Mouse (Mus musculus): ENCODE results near the gene Bcas1. TPM values are rescaled to one million over a fixed set of nuclear protein-coding genes. Genes with fewer than 3 reads are reported as not detected.

Bcas1 gene
- polyA plus RNA-seq, 1 experiment from 2014 or later = not detected

DNA sequence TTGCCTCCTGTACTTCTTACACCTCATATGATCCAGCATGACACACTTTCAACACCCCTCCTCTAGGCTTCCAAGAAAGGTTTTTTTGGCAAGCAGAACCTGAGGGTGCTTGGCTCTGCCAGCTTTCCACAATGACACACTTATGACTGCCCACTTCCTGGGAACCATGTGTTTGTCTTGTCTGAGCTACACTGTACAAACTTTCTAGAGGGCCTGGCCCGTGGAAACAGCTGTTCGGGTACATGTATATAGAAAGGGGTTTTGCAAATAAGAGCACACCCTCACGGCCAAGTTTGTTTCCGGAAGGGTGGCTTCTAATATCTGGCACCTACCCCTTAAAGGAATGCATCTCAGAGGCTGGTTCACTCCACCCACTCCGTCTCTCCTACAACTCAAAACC lies 18.2 kb upstream of the Bcas1 start:
- Histone ChIP-seq H3K4me3 (ENCODE audit: inconsistent target) (no peak overlapping the region), H3K36me3 (ENCODE audit: inconsistent target) (no peaks in the 10 kb centered on the region), H3K27ac (no peak overlapping the region), H3K79me2 (ENCODE audit: inconsistent target) (no peaks in the 10 kb centered on the region)
- 80% methylated on average over 5 of the region's 5 CpGs for WGBS (ENCODE audit: missing documents)

DNA sequence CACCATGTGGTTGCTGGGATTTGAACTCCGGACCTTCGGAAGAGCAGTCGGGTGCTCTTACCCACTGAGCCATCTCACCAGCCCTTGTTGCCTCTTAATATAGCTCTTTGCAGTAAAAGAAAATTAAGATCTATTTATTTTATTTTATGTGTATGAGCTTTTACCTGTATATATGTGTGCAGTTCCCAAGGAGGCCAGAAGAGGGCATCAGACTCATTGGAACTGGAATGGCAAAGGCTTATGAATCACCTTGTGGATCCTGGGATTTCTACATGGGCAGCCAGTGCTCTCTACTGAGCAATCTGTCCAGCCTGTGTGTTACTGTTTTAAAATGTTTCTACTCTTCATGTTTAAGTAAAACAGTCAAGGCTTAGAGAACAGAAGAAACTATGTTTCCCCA lies 14.9 kb upstream of the Bcas1 start:
- no peaks in the 10 kb centered on the region for H3K79me2 ChIP-seq (ENCODE audit: inconsistent target)
- no peak overlapping the region for H3K27ac ChIP-seq
- no CpG with 5 or more reads among the region's 3 CpGs for WGBS (ENCODE audit: missing documents)
- H3K36me3 ChIP-seq (ENCODE audit: inconsistent target) = no peaks in the 10 kb centered on the region
- no peak overlapping the region for H3K4me3 ChIP-seq (ENCODE audit: inconsistent target)

DNA sequence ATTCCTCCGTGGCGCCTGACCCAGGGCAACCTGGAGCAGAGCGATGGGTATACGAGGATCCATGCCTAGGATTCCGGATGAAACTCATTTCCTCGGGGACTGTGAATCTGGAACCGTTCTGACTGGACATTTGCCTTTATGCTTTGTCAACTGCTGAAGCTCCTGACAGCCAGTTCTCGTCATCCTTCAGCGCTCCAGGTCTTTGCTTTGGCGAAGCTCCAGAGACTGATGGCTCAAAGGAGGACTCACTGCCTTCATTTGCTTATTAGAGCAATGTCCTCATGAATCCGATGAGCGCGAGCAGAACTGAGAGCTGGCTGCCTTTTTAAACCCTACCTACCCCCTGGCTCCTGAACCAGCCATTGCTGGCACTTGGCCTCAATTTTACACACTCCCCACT lies 11.1 kb upstream of the Bcas1 start:
- 69% methylated on average over 13 of the region's 13 CpGs for WGBS (ENCODE audit: missing documents)
- Histone ChIP-seq H3K4me3 (ENCODE audit: inconsistent target) (no peak overlapping the region), H3K27ac (no peak overlapping the region), H3K79me2 (ENCODE audit: inconsistent target) (no peaks in the 10 kb centered on the region), H3K36me3 (ENCODE audit: inconsistent target) (no peaks in the 10 kb centered on the region)

DNA sequence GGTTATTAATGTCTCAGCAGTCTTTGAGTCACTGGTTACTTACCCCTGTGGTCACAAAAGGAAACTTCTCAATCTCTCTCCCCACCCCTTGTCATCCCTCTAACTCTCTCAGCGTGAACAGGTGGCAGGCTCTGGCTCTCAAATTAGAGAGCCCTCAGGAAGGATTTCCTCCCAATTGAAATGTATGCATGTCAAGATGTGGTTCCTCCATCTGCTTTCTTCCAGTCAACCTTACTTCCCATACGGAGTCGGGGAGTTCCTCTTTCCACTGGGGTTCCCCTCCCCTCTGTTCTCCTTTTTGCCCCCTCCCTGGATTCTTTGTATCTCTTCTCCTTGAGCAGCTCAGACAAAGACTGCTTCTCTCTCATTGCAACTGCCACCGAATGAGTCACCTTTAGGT lies 8.6 kb upstream of the Bcas1 start:
- Histone ChIP-seq H3K79me2 (ENCODE audit: inconsistent target) (no peaks in the 10 kb centered on the region), H3K27ac (no peak overlapping the region), H3K36me3 (ENCODE audit: inconsistent target) (no peaks in the 10 kb centered on the region), H3K4me3 (ENCODE audit: inconsistent target) (no peak overlapping the region)
- 0% methylated on average over 4 of the region's 4 CpGs for WGBS (ENCODE audit: missing documents)

DNA sequence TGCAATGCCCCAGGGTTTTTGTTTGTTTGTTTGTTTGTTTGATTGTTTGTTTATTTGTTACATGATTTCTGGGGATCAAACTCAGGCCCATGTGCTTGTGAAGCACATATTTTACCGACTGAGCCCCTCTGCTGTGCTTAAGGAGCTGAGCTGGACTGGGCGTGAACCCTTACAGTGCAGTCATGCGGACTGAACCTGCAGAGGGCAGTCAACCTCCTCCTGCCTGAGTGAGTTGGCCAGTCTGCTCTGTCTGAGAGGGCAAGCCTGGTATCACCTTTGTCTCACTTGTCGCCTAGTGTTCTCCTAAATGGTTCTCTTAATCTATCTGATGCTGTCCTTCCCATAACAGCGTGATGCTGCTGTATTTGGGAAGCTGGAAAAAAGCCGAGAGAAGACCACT lies 4.5 kb upstream of the Bcas1 start:
- Histone ChIP-seq H3K79me2 (ENCODE audit: inconsistent target) (no peaks in the 10 kb centered on the region), H3K4me3 (ENCODE audit: inconsistent target) (no peak overlapping the region), H3K27ac (no peak overlapping the region), H3K36me3 (ENCODE audit: inconsistent target) (no peaks in the 10 kb centered on the region)
- 80% methylated on average over 6 of the region's 6 CpGs for WGBS (ENCODE audit: missing documents)

DNA sequence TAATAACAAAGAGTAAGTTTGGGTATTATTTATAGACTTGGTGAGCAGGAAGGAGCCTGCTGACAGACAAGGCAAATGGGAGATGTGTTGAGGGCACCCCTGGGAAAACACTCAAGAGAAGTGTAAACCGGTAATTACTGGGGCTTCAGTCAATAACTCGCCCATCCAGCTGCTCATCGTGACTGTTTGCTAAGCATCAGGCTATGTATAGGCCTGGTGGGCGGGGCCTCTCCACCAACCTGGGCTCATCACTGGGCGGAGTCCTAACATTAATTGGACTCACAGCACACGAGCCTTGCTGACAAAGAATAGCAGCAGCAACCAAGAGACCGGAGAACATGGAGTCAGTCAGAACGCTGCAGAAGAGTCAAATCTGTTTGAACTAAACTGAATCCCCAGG lies 1.3 kb upstream of the Bcas1 start:
- Histone ChIP-seq H3K4me3 (ENCODE audit: inconsistent target) (no peak overlapping the region), H3K36me3 (ENCODE audit: inconsistent target) (no peaks in the 10 kb centered on the region), H3K79me2 (ENCODE audit: inconsistent target) (no peaks in the 10 kb centered on the region), H3K27ac (no peak overlapping the region)
- 88% methylated on average over 8 of the region's 8 CpGs for WGBS (ENCODE audit: missing documents)

DNA sequence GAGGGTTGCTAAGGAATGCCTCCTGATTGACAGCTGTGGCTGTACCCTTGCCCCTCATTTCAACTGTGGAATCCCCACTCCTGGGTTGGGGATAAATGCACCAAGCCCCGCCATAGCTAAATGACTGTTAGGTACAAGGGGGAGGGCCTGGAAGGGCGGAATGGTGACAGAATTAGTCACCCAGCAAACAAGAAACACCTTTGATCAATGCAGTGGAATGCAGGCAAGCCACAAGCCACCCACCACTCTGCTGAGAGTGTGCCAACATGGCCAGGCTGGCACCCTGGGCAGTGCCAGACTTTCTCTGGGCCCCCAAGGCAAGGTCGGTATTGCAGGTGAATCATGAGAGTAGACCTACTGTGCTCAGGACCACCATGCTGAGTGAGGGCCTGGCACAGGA lies 3.5 kb downstream of the Bcas1 start:
- Histone ChIP-seq H3K27ac (no peak overlapping the region), H3K79me2 (ENCODE audit: inconsistent target) (no peaks in the 10 kb centered on the region), H3K36me3 (ENCODE audit: inconsistent target) (no peaks in the 10 kb centered on the region), H3K4me3 (ENCODE audit: inconsistent target) (no peak overlapping the region)
- 77% methylated on average over 3 of the region's 3 CpGs for WGBS (ENCODE audit: missing documents)

DNA sequence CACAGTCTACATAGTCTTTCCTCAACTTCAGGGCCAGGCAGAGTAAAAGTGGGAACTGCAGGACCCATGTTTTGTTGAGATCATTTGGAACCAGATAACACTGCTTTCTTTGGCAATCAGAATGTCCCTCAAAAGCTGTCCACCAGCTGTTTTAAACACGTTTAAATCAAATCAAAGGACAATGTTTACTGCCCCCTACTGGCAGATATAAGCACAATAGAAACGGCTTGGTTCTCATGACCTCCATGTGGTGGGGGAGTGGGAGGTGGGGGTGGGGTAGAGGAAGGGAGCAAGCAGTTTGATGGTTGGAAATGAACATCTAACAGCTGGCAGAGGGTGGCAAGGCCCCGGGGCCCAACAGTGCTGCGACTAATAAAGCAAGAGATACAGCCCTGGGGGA lies 5.7 kb downstream of the Bcas1 start:
- WGBS (ENCODE audit: missing documents) = 35% methylated on average over 4 of the region's 4 CpGs

DNA sequence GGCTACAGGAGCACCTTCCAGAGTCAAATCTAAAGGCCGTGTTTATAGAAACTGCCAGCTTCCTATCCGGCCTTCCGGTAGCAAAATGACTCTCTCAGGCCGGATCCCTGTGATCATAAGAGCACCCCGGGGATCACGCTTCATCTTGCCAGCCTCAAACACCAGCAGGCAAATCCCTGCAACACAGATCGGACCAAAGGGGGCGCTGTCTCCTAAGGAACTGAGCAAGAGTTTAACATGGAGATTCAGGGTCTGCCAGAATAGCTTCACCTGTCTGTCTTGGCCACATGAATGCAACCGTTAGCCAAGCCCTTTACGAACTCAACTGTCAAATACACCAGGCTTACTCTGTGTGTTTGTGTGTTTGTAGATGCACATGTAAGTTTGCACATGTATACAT lies 8.9 kb downstream of the Bcas1 start:
- Histone ChIP-seq H3K36me3 (ENCODE audit: inconsistent target) (no peaks in the 10 kb centered on the region), H3K4me3 (ENCODE audit: inconsistent target) (no peak overlapping the region), H3K79me2 (ENCODE audit: inconsistent target) (no peaks in the 10 kb centered on the region), H3K27ac (no peak overlapping the region)
- WGBS (ENCODE audit: missing documents) = 53% methylated on average over 10 of the region's 10 CpGs

More for the DNA sequence above, 5.7 kb downstream of the Bcas1 start:
- Histone ChIP-seq H3K36me3 (ENCODE audit: inconsistent target) (no peaks in the 10 kb centered on the region), H3K79me2 (ENCODE audit: inconsistent target) (no peaks in the 10 kb centered on the region), H3K27ac (no peak overlapping the region), H3K4me3 (ENCODE audit: inconsistent target) (no peak overlapping the region)

DNA sequence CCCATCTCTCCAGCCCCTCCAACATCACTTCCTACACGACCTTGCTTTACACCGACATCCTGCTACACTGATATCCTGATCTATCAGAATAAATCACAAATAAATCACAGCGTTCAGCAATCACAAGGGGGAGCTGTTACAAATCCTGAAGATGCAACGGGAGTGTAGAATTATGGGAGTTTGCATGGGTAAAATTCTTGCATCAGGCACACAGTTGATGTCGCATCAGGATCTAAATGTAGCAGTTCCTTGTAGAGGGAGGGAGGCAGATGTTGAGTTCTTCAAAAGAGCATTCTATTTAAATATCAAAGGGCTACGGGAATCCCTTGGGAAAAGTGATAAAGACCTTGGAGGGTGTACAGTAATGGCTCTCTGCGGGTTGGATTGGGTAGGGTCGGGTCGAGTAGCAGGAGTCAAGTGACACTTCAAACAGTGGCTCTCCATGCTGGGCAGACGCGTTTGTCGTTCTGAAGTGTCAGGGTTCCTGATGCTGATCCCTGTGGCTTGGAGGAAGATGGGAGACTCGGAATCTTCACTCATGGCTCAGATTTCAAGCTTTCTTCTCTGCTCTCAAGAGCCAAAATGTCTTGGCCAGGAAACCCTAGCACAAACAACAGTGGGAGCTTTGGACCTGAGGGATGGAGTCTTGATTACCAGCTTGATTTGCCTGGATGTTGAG lies 16.0 kb downstream of the Bcas1 start:
- H3K79me2 ChIP-seq (ENCODE audit: inconsistent target) = no peaks in the 10 kb centered on the region
- H3K27ac ChIP-seq = no peak overlapping the region
- WGBS (ENCODE audit: missing documents) = 15% methylated on average over 13 of the region's 13 CpGs

DNA sequence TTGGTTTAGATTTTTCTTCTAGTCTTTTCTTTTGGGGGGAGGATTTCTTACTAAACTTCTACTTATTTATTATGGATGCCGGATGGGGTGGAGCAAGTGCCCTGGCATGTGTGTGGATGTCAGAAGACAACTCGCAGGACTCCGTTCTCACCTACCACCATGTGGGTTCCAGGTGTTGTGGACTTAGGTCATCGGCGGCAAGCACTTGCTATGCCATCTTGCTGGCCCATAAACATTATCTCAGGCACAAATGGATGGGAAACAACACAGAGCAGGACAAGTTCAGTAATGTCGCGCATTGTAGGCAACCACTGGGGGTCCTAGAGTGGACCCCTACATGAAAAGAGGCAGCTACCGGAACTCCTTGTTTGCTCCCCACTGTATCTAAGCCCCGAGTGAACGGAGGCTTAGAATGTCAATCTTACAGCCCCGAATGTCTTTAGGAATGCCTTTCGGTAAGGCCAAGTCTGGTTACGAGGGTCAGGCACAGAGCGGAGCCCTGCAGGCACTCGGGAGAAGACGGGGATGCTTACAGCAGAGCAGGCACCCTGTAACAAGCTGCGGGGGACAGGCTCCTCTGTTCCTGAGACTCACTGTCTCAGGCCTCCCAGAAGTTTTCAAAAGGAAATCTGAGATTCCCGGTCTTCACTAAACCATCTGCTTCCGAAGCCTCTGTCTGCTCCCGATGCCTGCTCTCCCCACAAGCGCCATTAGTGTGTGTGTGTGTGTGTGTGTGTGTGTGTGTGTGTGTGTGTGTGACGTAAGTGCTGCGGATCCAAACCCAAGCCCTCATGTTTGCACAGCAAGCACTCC lies 16.8 kb downstream of the Bcas1 start:
- no peak overlapping the region for H3K4me3 ChIP-seq (ENCODE audit: inconsistent target)
- H3K27ac ChIP-seq = no peak overlapping the region
- H3K79me2 ChIP-seq (ENCODE audit: inconsistent target) = no peaks in the 10 kb centered on the region
- no peaks in the 10 kb centered on the region for H3K36me3 ChIP-seq (ENCODE audit: inconsistent target)
- WGBS (ENCODE audit: missing documents) = 34% methylated on average over 21 of the region's 23 CpGs

More for the DNA sequence above, 16.0 kb downstream of the Bcas1 start:
- H3K36me3 ChIP-seq (ENCODE audit: inconsistent target) = no peaks in the 10 kb centered on the region
- no peak overlapping the region for H3K4me3 ChIP-seq (ENCODE audit: inconsistent target)

DNA sequence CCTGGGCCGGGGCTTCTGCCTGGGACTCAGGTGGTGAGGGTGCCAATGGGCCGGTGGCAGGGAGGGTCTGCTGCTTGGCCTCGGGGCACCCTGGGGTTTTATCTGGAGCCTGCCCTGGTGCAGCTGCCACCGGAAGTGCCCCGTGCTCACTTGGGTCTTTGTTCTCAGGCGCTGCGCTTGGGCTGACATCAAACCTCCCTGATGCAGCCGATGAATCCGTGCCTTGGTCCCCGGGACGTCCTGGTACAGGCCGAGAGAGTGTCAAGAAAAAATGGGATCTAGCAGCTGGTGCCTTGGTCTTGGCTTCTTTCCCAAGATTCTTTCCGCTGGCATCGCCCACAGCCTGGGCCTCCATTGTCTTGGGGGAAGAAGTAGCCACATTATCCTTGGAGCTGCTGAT lies 21.2 kb downstream of the Bcas1 start:
- Histone ChIP-seq H3K4me3 (ENCODE audit: inconsistent target) (no peak overlapping the region), H3K36me3 (ENCODE audit: inconsistent target) (no peaks in the 10 kb centered on the region), H3K27ac (no peak overlapping the region), H3K79me2 (ENCODE audit: inconsistent target) (no peaks in the 10 kb centered on the region)
- WGBS (ENCODE audit: missing documents) = 89% methylated on average over 14 of the region's 14 CpGs

DNA sequence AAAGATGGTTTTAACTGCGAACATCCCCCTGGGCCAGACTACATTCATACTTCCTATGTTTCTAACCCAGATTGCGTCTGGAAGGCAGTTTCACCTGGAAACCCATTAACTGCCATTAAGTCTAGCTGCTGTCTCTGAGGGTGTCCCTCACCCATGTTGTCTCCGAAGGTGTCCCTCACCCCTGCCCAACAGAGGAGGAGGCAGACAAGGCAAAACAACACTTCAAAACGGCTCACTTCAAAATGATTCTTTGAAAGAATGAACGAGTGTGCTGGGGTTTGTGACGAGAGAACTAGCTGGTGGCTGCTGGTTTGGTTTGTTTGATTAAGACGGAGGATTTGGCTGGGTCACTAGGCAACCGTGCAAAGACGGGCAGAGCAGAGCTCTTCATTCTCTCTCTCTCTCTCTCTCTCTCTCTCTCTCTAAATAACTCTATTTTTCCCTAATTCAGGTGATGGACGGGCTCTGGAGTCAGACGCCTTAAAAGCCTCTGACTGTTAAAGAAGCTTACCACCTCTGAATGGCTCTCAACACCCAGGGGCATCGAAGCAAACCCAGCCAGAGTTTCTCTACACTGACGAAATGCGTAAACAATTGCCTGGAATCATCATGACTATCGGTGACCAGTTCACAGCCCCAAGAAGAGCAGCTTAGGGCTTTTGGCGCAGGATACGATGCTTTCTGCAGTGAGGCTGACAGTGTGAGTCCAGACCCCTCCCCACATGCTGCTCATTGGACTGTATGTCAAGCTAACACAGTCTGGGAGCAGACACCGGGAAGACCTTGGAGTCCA lies 22.7 kb downstream of the Bcas1 start:
- Histone ChIP-seq H3K36me3 (ENCODE audit: inconsistent target) (no peaks in the 10 kb centered on the region), H3K79me2 (ENCODE audit: inconsistent target) (no peaks in the 10 kb centered on the region), H3K27ac (no peak overlapping the region), H3K4me3 (ENCODE audit: inconsistent target) (no peak overlapping the region)
- WGBS (ENCODE audit: missing documents) = 72% methylated on average over 18 of the region's 18 CpGs

DNA sequence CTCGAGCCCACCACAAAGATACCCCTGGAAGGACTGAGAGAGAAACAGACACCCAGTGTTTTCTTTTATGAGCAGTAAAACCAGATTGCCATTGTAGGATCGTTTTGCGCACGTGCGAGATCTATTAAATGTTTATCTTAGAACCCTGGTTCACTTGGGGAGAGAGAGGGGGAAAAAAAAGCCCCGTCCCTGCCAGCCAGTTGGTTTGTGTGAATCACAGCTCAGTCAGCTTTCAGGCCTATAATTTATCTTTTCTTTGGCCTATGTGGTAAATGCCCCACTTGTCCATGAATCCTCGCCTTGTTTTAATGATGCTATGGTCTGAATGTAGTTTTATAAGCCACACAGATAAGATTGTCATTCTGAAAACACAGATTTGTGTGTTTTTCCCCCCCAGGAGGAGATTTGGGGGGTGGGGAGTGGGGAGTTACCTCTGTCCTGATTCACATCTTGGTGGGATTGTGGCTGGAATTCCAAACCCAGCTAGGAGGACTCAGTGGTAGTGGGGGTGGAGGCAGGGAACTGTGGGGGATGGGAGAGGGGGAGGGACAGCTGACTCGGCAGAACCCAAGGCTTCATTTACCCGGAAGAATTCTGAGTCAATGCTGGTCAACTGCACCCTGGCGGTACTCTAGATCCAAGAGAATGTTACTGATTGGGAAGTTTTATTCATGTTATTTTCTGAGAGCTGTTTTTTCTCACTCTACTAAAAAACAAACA lies 23.8 kb downstream of the Bcas1 start:
- Histone ChIP-seq H3K79me2 (ENCODE audit: inconsistent target) (no peaks in the 10 kb centered on the region), H3K4me3 (ENCODE audit: inconsistent target) (no peak overlapping the region), H3K36me3 (ENCODE audit: inconsistent target) (no peaks in the 10 kb centered on the region), H3K27ac (no peak overlapping the region)
- 71% methylated on average over 10 of the region's 10 CpGs for WGBS (ENCODE audit: missing documents)

Measured in macrophage (primary cell).